Mouse (Mus musculus): ENCODE results near the gene Sult2a6. TPM values are rescaled to one million over a fixed set of nuclear protein-coding genes. Genes with fewer than 3 reads are reported as not detected.

Gene Sult2a6
- not detected for total RNA-seq (2023)

DNA sequence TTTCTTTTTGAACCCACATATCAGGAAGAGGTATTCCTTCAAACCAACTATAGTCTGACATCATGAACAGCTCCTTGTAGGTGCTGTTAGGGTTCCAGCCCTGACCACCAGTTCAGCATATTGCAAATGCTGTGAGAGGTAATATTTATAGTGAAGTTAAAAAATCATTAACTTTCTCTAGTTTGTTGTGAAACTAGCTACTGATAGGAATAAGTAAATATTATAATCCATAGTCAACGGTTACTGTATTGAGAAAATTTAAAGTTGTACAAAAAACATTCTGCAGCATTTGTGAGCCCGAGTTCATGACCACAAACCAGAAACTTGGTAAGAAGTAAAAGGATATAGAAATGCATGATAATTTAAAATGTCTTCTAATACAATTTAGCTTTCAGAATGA, at the start of gene Sult2a6:
Sult2a6 (minus strand) TSS at position 101 of the 400 bp plus-strand sequence.

Other genes with a start within 250 kb of the Sult2a6 start
- not detected for gene Sult2a3, start 131.8 kb downstream of the Sult2a6 start, total RNA-seq (2023)
- not detected for gene Obox8, start 78.7 kb upstream of the Sult2a6 start, total RNA-seq (2023)
- not detected for gene Sult2a8, start 191.9 kb upstream of the Sult2a6 start, total RNA-seq (2023)
- gene Sult2a7, start 239.4 kb upstream of the Sult2a6 start, total RNA-seq (2023) = not detected

All from CD4-positive naive resting alpha-beta T cell, adult 57 days (primary cell).